Mouse (Mus musculus): ENCODE measurements at regions not wholly inside any gene's neighbourhood (a gene's known extent, or its start where the extent isn't known, plus 50 kb on each side); places are given as distances from the start of the nearest gene placed in this dataset.
A peak's percentile ranks its signal among the peaks of the same experiment; 100 is the strongest.

DNA sequence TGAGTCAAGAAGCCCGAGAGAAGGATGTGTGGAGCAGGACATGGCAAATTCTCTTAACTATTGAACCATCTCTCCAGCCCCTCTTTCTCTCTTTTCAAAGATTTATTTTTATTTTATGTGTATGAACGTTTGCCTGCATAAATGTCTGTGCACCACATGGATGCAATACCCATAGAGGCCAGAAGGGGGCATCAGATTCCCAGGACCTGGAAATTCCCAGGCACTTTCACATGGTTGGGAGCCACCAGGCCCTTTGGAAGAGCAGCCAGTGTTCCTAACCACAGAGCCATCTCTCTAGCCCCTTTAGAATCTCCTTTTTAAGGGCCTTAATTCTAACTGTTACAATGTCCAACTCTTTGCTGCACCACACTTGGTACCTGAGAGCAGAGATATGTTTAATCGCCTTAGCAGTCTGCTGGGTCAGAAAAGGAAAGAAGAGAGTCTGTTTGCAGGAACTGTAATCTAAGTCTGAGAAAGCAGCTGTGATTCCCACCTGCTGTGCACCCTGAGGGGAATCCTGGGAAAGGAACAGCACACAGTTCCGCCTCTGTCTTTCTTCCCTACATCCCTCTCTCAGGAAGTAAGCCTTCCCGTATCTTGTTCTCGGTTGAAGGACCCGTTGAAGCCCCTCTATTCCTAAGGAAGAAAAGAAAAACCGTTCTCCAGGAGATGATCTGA lies 186.8 kb downstream of the Katnal1 start:
- no peaks in the 10 kb centered on the region for H3K36me3 ChIP-seq (ENCODE audit: control insufficient read depth, insufficient read depth, low read length)
- TF ChIP-seq POLR2A (IDR thresholded peaks at IDR 0.05; ENCODE audit: low read depth, low read length): no peak
- TF ChIP-seq CTCF (conservative IDR thresholded peaks at IDR 0.05; ENCODE audit: insufficient read depth, insufficient read length, low read depth, low read length): peak; percentile 35; the same call in 1 of the 2 replicates
- no peak overlapping the region for H3K27ac ChIP-seq (ENCODE audit: insufficient read depth, low read depth, low read length)
- 93% methylated on average over 8 of the region's 8 CpGs for WGBS
- H3K4me1 ChIP-seq (ENCODE audit: control insufficient read depth, insufficient read depth, low read length): no peaks in the 10 kb centered on the region
- H3K4me3 ChIP-seq (ENCODE audit: insufficient read depth, low read depth, low read length): no peak overlapping the region
- DNase-seq: no peak
- H3K27me3 ChIP-seq (replicated peaks; ENCODE audit: control insufficient read depth, insufficient read depth, low read length): no peaks in the 10 kb centered on the region

DNA sequence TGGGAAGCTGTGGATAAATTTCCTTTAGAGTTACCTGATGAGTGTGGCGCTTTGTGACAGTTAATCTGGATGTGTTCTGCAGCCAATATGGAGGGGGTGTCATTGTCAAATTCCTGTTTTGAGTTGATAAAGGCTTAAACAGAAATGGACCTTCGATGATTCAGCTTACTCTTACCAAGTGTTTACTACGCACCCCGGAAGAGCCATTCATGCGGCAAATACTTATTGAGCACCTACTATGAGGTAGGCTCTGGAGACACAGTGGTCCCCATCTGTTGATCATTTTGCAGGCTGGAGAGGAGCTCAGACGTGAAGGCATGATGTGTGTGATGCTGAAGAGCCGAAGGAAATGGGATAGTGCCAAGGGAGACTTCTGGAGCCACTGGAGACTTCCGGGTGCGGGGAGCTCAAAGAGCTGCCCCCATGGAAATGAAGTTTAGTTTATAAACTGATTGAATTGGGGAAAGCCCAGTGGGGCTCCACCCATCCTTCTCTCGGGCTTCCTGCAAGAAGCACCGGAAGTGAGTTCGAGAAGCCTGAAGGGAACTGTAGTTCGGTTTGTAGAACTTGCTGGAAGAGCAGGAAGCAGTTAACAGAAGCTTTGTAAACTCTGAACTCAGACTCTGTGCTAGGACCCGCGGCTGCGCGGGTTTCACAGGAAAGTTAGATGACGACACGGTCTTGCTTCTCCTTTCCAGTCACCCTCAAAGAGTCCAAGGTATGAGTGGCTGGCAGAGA lies 187.7 kb downstream of the Katnal1 start:
- Histone ChIP-seq H3K4me1 (ENCODE audit: control insufficient read depth, insufficient read depth, low read length) (no peaks in the 10 kb centered on the region), H3K27ac (ENCODE audit: insufficient read depth, low read depth, low read length) (peak overlapping the region; percentile 19; the same call in 1 of the 2 replicates), H3K4me3 (ENCODE audit: insufficient read depth, low read depth, low read length) (no peak overlapping the region), H3K27me3 (replicated peaks; ENCODE audit: control insufficient read depth, insufficient read depth, low read length) (no peaks in the 10 kb centered on the region), H3K36me3 (ENCODE audit: control insufficient read depth, insufficient read depth, low read length) (no peaks in the 10 kb centered on the region)
- DNase-seq: peak; percentile 31
- WGBS: 73% methylated on average over 19 of the region's 19 CpGs
- no peak for TF ChIP-seq CTCF (conservative IDR thresholded peaks at IDR 0.05; ENCODE audit: insufficient read depth, insufficient read length, low read depth, low read length)

DNA sequence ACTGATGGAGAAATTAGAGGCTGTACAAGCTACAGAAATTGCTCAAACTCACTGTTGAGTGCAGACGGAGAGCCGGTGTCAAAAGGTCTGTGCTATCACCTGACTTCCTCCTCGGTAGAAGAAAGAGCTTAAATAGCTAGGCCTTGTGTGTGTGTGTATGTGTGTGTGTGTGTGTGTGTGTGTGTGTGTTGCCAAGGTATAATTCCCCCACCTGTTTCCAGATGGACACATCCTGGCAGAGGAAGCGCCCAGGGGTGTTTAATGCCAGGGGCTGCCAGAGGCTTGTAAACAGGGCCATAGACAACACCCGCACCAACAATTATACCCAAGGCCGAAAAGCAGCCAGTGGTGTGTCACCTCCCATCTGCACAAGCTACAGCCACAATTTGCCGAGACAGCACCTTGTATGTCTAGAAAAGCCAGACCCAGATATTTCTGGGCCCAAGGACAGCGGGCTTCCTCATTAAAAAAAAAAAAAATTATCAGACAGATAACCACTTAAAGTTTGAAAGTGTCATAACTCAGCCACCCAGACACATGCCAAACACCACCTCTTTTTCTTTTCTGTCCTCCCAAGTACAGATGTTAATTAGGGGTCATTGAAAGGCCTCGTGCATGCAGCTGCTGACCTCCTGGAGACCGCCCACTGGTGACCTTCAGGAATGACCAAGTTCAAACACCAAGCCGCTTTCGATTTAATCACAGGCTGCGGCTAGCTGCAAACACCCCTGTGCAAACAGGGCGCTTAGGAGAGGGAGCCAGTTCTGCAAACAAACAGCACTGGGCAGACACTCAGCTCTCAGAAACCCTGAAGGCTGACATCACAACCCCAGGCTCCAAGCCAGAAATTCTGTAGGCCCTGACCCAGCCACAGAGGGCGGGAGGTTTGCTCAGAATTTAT lies 188.0 kb upstream of the Ubl3 start:
- Histone ChIP-seq H3K27me3 (replicated peaks; ENCODE audit: control insufficient read depth, insufficient read depth, low read length) (no peaks in the 10 kb centered on the region), H3K36me3 (ENCODE audit: control insufficient read depth, insufficient read depth, low read length) (no peaks in the 10 kb centered on the region), H3K4me1 (ENCODE audit: control insufficient read depth, insufficient read depth, low read length) (no peaks in the 10 kb centered on the region), H3K4me3 (ENCODE audit: insufficient read depth, low read depth, low read length) (no peak overlapping the region), H3K27ac (ENCODE audit: insufficient read depth, low read depth, low read length) (peak overlapping the region; percentile 19; the same call in 1 of the 2 replicates)
- 39% methylated on average over 15 of the region's 15 CpGs for WGBS
- peak; percentile 67 for DNase-seq
- no peak for TF ChIP-seq POLR2A (IDR thresholded peaks at IDR 0.05; ENCODE audit: low read depth, low read length)
- no peak for TF ChIP-seq CTCF (conservative IDR thresholded peaks at IDR 0.05; ENCODE audit: insufficient read depth, insufficient read length, low read depth, low read length)

DNA sequence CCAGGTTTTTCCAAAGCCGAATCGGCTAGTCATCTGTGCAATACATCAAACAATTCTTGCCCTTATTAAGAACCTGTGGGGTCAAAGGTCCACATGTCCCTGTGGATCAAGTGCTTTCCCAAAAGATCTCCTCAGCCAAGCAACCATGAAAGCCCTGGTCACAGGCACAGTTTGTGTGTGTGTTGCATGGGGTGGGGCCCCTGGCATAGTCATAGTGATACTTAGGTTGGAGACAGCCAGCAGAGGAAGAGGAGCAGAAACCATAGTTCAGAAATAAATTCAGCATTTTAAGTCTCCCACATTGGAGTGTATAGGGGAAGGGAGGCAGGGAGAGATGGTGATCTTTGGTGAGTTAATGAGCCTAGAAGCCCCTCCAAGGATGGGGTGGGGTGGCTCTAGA lies 187.1 kb upstream of the Ubl3 start:
- Histone ChIP-seq H3K27me3 (replicated peaks; ENCODE audit: control insufficient read depth, insufficient read depth, low read length) (no peaks in the 10 kb centered on the region), H3K4me3 (ENCODE audit: insufficient read depth, low read depth, low read length) (no peak overlapping the region), H3K36me3 (ENCODE audit: control insufficient read depth, insufficient read depth, low read length) (no peaks in the 10 kb centered on the region), H3K4me1 (ENCODE audit: control insufficient read depth, insufficient read depth, low read length) (no peaks in the 10 kb centered on the region), H3K27ac (ENCODE audit: insufficient read depth, low read depth, low read length) (no peak overlapping the region)
- no peak for TF ChIP-seq CTCF (conservative IDR thresholded peaks at IDR 0.05; ENCODE audit: insufficient read depth, insufficient read length, low read depth, low read length)
- TF ChIP-seq POLR2A (IDR thresholded peaks at IDR 0.05; ENCODE audit: low read depth, low read length): no peak
- 59% methylated on average over 2 of the region's 2 CpGs for WGBS
- no peak for DNase-seq

DNA sequence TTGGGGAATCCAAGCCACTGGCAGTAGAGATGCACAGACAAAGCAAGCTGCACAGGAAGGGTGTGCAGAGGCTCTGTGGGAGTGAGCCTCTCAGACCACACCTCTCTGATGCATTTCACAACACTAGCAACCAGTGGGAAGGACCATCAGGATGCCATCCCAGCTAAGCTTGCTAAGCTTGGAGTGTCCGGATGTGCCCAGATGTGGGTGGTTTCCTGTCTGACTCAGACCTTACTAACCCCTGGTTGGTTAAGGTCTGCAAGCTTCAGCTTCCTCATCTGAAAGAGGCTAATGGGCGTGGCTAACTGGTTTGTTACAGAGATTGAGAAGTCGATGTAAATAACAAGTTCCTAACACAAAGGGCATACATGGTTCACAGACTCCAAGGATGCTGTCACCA lies 186.6 kb upstream of the Ubl3 start:
- H3K4me1 ChIP-seq (ENCODE audit: control insufficient read depth, insufficient read depth, low read length): no peaks in the 10 kb centered on the region
- 64% methylated on average over 3 of the region's 3 CpGs for WGBS
- no peaks in the 10 kb centered on the region for H3K27me3 ChIP-seq (replicated peaks; ENCODE audit: control insufficient read depth, insufficient read depth, low read length)
- TF ChIP-seq POLR2A (IDR thresholded peaks at IDR 0.05; ENCODE audit: low read depth, low read length): no peak
- TF ChIP-seq CTCF (conservative IDR thresholded peaks at IDR 0.05; ENCODE audit: insufficient read depth, insufficient read length, low read depth, low read length): no peak
- no peak for DNase-seq
- no peak overlapping the region for H3K4me3 ChIP-seq (ENCODE audit: insufficient read depth, low read depth, low read length)
- H3K27ac ChIP-seq (ENCODE audit: insufficient read depth, low read depth, low read length): no peak overlapping the region
- H3K36me3 ChIP-seq (ENCODE audit: control insufficient read depth, insufficient read depth, low read length): no peaks in the 10 kb centered on the region

DNA sequence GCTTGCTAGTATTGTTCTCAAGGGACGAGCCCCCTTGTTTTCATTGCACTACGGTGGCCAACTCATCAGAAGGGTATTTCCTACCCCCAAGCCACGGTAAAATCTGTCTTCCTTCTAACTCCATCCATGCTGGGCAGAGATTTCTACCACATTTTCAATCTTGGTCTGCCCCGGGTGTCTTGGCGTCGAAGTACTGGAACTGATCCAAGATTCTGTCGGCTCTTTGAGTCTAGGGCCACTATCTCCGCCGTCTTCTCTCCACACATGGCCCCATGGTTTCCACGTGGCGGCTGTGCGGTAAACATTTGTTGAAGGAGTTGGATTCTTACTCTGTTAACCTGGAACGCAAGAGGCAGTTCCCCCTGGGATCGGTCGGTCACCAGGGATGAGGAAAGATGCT lies 177.0 kb upstream of the Ubl3 start:
- Histone ChIP-seq H3K36me3 (ENCODE audit: control insufficient read depth, insufficient read depth, low read length) (no peaks in the 10 kb centered on the region), H3K27ac (ENCODE audit: insufficient read depth, low read depth, low read length) (no peak overlapping the region), H3K4me3 (ENCODE audit: insufficient read depth, low read depth, low read length) (no peak overlapping the region), H3K4me1 (ENCODE audit: control insufficient read depth, insufficient read depth, low read length) (no peaks in the 10 kb centered on the region), H3K27me3 (replicated peaks; ENCODE audit: control insufficient read depth, insufficient read depth, low read length) (no peaks in the 10 kb centered on the region)
- 85% methylated on average over 15 of the region's 15 CpGs for WGBS
- no peak for DNase-seq
- no peak for TF ChIP-seq CTCF (conservative IDR thresholded peaks at IDR 0.05; ENCODE audit: insufficient read depth, insufficient read length, low read depth, low read length)
- no peak for TF ChIP-seq POLR2A (IDR thresholded peaks at IDR 0.05; ENCODE audit: low read depth, low read length)

DNA sequence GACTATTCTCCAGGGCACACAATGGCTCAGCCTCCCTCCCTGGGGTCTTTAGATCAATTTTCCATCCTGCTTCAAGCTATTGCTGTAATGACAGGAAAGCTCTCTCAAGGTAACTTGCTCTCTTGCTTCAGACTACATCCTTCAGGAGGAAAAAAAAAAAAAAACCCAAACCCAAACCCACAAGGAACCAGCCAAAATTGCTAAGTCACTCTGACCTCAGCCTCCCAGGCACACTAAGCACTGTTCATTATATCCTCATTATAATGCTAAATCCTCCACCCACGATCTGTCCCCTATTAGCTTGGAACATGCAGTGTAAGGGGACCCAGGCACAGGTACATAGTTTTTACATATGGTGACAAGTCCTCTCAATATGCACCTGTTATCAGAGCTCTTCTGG lies 175.9 kb upstream of the Ubl3 start:
- no peaks in the 10 kb centered on the region for H3K27me3 ChIP-seq (replicated peaks; ENCODE audit: control insufficient read depth, insufficient read depth, low read length)
- no peaks in the 10 kb centered on the region for H3K4me1 ChIP-seq (ENCODE audit: control insufficient read depth, insufficient read depth, low read length)
- no peak overlapping the region for H3K27ac ChIP-seq (ENCODE audit: insufficient read depth, low read depth, low read length)
- no peaks in the 10 kb centered on the region for H3K36me3 ChIP-seq (ENCODE audit: control insufficient read depth, insufficient read depth, low read length)
- TF ChIP-seq CTCF (conservative IDR thresholded peaks at IDR 0.05; ENCODE audit: insufficient read depth, insufficient read length, low read depth, low read length) (no peak), POLR2A (IDR thresholded peaks at IDR 0.05; ENCODE audit: low read depth, low read length) (no peak)
- 73% methylated on average over 1 of the region's 1 CpGs for WGBS
- no peak for DNase-seq
- no peak overlapping the region for H3K4me3 ChIP-seq (ENCODE audit: insufficient read depth, low read depth, low read length)
